Mouse (Mus musculus) kidney, embryonic 14.5 days (tissue): ENCODE measurements around the gene Bloc1s1. TPM values are rescaled to one million over a fixed set of nuclear protein-coding genes. Genes with fewer than 3 reads are reported as not detected.

ENCODE experiments used
- ATAC-seq: fragments of 200-750 bp; cut with Nextera tagmentation; 2 replicates; pipeline ENCODE4 v1.8.0; 2017; ENCODE audit warnings: moderate number of reproducible peaks, mild to moderate bottlenecking, moderate TSS enrichment, moderate library complexity; ENCODE audit not compliant: low FRiP score, low TSS enrichment
- H3K27ac ChIP-seq: fragments of 300-500 bp; sonication (generic); 2 replicates; pipeline ENCODE4 v1.5.1; 2014; ENCODE audit warnings: low read depth, mild to moderate bottlenecking, low read length, moderate library complexity, mixed read lengths
- H3K27me3 ChIP-seq: fragments of 300-500 bp; sonication (generic); 2 replicates; pipeline ENCODE4 v1.6.1; 2014; ENCODE audit warnings: mild to moderate bottlenecking, low read length; ENCODE audit not compliant: control insufficient read depth, insufficient read depth
- H3K36me3 ChIP-seq: fragments of 300-500 bp; sonication (generic); 2 replicates; pipeline ENCODE4 v1.6.1; 2014; ENCODE audit warnings: low read length, mixed read lengths; ENCODE audit not compliant: control insufficient read depth, insufficient read depth
- H3K4me1 ChIP-seq: fragments of 300-500 bp; sonication (generic); 2 replicates; pipeline ENCODE4 v1.6.1; 2014; ENCODE audit warnings: low read length, mixed read lengths; ENCODE audit not compliant: control insufficient read depth, insufficient read depth
- H3K4me2 ChIP-seq: fragments of 300-500 bp; sonication (generic); replicated peaks from 2 replicates; pipeline ENCODE4 v1.6.1; 2014; ENCODE audit warnings: low read depth, mild to moderate bottlenecking, low read length
- H3K4me3 ChIP-seq: fragments of 300-500 bp; sonication (generic); 2 replicates; pipeline ENCODE4 v1.5.1; 2014; ENCODE audit warnings: mild to moderate bottlenecking, low read length
- H3K9ac ChIP-seq: fragments of 300-500 bp; sonication (generic); 2 replicates; pipeline ENCODE4 v1.6.1; 2014; ENCODE audit warnings: low read depth, mild to moderate bottlenecking, low read length, moderate library complexity
- H3K9me3 ChIP-seq: fragments of 300-500 bp; sonication (generic); 2 replicates; pipeline ENCODE4 v1.6.1; 2016; ENCODE audit warnings: low read length; ENCODE audit not compliant: control insufficient read depth
- WGBS: fragments of 180-500 bp; shearing (Covaris S2); extraction: QIAGEN DNeasy Blood & Tissue Kit; methylation state at CpG from one replicate; pipeline ENCODE4 v1.1.7; 2014; 5-methylcytosine and 5-hydroxymethylcytosine counted together
- polyA plus RNA-seq: library from polyadenylated mRNA; unstranded; fragments of >200 nt; fragmentation: Nextera tagmentation; extraction: Ambion mirVana; gene quantifications from 2 replicates; pipeline ENCODE4 v1.2.1, GENCODE M21; 2014

The Bloc1s1 gene
- polyA plus RNA-seq, 1 experiment from 2014 or later = 219 TPM

DNA sequence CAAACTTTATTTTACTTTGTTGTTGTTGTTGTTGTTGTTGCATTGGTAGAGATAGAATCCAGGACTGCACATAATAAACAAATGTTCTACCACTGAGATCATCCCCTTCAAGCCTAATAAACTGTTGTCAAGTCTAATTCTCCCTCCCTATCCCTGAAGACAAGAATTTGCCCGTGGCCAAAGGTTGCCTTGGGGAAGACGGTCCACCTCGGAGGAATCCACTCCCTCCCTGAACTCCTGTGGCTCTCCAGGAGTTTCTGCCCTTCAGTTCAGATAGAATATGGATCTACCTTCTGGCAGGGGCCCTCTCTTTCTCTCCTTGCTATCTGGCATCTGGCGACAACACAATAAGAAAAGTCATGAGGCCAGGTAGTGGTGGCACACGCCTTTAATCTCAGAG lies 19.0 kb downstream of the Bloc1s1 start:
- 72% methylated on average over 5 of the region's 5 CpGs for WGBS
- no peaks in the 10 kb centered on the region for H3K27me3 ChIP-seq
- no peak overlapping the region for H3K4me3 ChIP-seq
- no peak overlapping the region for H3K9ac ChIP-seq
- H3K4me2 ChIP-seq = no peak overlapping the region
- peaks cover 5% of the 10 kb centered on the region; the same call in 1 of the 2 replicates for H3K4me1 ChIP-seq
- no peaks in the 10 kb centered on the region for H3K36me3 ChIP-seq
- no peak for ATAC-seq
- no peak overlapping the region for H3K27ac ChIP-seq
- H3K9me3 ChIP-seq = no peaks in the 10 kb centered on the region

DNA sequence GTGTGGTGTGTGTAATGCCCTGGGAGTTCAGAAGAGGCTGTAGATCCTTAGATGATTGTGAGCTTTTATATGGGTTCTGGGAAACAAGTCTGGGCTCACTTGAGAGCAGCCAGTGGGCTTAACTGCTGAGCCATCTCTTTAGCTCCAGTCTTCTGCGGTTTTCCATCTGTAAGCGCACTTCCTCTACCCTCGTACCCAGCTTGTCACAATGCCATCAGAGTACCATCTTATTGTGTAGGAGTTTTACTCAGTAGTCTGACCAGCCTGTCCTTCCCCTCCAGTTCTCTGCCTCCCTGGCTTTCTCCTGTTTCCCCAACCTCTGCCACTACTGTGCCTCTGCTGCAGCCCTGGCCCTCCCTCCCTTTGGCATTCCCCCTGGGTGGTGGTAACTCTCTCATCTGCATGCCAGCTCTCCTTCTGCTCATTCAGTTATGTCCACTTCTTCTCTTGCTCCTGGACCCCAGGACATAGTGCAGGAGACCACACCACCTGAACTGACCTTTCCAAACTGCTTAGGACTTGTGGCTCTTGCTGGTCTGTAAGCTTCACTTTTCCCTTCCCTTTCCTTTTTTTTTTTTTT lies 21.3 kb downstream of the Bloc1s1 start:
- Histone ChIP-seq H3K9ac (no peak overlapping the region), H3K27me3 (no peaks in the 10 kb centered on the region), H3K4me1 (no peaks in the 10 kb centered on the region), H3K4me3 (no peak overlapping the region), H3K4me2 (no peak overlapping the region), H3K9me3 (no peaks in the 10 kb centered on the region), H3K36me3 (no peaks in the 10 kb centered on the region), H3K27ac (no peak overlapping the region)
- ATAC-seq = no peak
- 76% methylated on average over 3 of the region's 3 CpGs for WGBS

DNA sequence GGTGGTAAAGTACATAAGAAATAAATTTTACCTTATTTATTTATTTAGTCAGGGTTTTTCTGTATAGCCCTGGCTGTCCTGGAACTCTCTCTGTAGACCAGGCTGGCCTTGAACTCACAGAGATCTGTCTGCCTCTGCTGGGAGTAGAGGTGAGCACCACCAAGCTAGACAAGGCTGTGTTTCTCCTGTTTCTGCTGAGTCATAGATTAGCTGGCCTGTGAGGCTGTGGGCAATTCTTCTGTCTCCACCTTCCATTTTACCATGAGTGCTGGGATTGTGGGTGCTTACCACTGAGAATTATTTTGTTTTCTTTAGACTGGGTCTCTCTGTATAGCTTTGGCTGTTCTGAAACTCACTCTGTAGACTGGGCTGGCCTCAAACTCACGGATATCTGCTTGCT lies 22.4 kb downstream of the Bloc1s1 start:
- WGBS = 85% methylated on average over 1 of the region's 1 CpGs
- no peaks in the 10 kb centered on the region for H3K9me3 ChIP-seq
- no peak overlapping the region for H3K4me3 ChIP-seq
- peaks cover 6% of the 10 kb centered on the region for H3K27me3 ChIP-seq
- H3K4me2 ChIP-seq = no peak overlapping the region
- H3K4me1 ChIP-seq = no peaks in the 10 kb centered on the region
- H3K9ac ChIP-seq = no peak overlapping the region
- no peak overlapping the region for H3K27ac ChIP-seq
- no peaks in the 10 kb centered on the region for H3K36me3 ChIP-seq
- no peak for ATAC-seq

DNA sequence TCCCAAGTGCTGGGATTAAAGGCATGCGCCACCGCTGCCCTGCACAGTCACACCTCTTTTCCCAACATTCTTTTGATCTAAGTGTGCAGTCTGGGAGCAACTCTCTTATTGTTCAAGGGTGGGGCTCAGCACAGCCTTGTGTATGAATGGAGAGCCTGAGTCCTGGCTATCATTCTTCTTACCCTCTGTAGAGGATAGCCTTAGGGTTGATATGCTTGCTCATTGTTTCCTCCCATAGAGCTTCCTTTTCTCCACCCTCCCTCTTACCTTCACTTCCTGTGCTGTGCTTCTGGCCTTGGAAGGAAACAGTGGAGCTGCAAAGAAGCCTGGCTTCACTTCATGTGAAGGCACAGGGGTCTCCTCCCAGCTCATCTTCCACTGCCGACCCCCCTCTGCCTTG lies 23.1 kb downstream of the Bloc1s1 start, which contains the start of gene Cd63:
TSS of gene Cd63 (plus strand) at position 292 of the 400 bp plus-strand sequence.
- no peak within 1 kb of the TSS for H3K4me3 ChIP-seq
- H3K4me2 ChIP-seq = no peak within 1 kb of the TSS
- peaks cover 13% of the 10 kb centered on the region for H3K27me3 ChIP-seq
- H3K9ac ChIP-seq = no peak within 1 kb of the TSS
- no peaks in the 10 kb centered on the region for H3K4me1 ChIP-seq
- H3K9me3 ChIP-seq = no peaks in the 10 kb centered on the region
- 92% methylated on average over 3 of the region's 3 CpGs for WGBS
- no peak within 1 kb of the TSS for H3K27ac ChIP-seq
- ATAC-seq = no peak
- no peaks in the 10 kb centered on the region for H3K36me3 ChIP-seq

DNA sequence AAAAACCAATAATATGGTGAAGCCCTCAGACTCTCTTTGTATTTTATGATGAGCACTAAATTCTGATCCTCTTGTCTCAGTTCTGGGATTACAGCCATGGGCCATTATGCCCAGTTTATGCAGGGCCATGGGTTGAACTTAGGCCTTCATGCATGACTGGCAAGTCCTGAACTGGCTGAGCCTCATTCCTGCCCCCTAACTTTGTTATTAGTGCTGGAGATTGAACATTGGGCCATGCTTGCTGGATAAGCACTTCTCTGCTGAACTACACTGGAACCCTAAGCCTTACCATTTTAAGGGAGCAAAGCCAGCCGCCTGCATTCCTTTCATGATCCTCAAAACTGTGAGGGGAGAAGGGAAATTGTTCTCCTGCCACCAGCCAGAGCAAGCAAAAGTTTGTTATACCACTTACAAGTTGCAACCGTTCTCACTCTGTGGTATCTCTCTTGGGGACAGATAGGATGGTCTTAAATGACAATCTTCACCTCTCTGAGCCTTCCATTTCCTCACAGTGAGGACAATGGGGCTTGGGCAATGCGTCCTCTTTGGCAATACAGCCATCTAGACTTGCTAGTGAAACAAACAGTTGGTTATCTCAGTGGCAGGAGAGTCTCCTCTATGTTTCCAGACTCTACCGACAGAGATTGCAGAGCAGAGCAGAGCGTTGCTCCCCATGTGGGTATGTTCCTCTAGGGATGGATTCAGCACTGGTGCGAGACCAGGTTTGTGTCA lies 23.9 kb downstream of the Bloc1s1 start:
- H3K27me3 ChIP-seq = peaks cover 14% of the 10 kb centered on the region
- no peak overlapping the region for H3K9ac ChIP-seq
- no peak overlapping the region for H3K27ac ChIP-seq
- H3K4me1 ChIP-seq = no peaks in the 10 kb centered on the region
- 83% methylated on average over 6 of the region's 6 CpGs for WGBS
- no peaks in the 10 kb centered on the region for H3K9me3 ChIP-seq
- no peaks in the 10 kb centered on the region for H3K36me3 ChIP-seq
- no peak overlapping the region for H3K4me2 ChIP-seq
- no peak overlapping the region for H3K4me3 ChIP-seq
- no peak for ATAC-seq

DNA sequence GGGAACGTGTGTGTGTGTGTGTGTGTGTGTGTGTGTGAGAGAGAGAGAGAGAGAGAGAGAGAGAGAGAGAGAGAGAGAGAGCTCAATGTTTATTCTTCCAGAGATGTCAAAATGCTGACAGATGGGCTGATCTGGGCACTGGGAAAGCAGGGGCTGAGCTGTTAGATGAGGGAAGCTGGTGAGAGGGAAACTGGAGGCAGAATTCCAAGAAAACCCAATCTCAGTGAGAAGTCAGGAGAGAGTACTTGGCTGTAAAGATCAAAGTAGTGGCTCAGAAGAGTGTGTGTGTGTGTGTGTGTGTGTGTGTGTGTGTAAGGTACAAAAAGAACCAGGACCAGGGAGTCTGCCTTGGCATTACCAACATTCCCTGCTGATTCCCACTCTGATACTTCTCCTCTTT lies 26.3 kb downstream of the Bloc1s1 start:
- Histone ChIP-seq H3K9me3 (no peaks in the 10 kb centered on the region), H3K36me3 (no peaks in the 10 kb centered on the region), H3K9ac (no peak overlapping the region), H3K4me3 (no peak overlapping the region), H3K4me1 (0 out of 2 replicates have a peak, but pooled peaks cover 2% of the 10 kb centered on the region), H3K27ac (no peak overlapping the region), H3K4me2 (no peak overlapping the region), H3K27me3 (peaks cover 18% of the 10 kb centered on the region)
- WGBS = 17% methylated on average over 1 of the region's 1 CpGs
- ATAC-seq = no peak

DNA sequence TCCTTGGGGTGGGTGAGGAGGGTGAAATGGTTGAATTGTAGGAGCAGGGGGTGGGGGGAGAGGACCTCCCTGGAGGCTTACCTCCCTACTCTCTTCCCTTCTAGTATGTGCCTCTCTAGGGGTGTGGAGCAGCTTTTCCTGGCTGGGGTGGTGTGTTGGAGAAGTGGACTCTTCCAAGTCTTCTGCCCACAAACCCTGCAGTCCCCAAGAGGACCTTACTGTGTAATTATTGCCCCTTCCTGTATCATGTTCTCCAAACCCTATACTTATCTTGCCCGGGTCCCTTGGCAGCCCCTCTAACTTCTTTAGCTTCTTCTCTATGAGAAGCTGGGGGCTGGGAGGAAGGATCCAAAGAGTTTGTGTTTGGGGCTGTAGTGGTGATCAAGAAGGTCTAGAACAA lies 27.0 kb downstream of the Bloc1s1 start:
- 43% methylated on average over 1 of the region's 1 CpGs for WGBS
- H3K36me3 ChIP-seq = no peaks in the 10 kb centered on the region
- no peak for ATAC-seq
- no peak overlapping the region for H3K4me2 ChIP-seq
- H3K27ac ChIP-seq = no peak overlapping the region
- H3K27me3 ChIP-seq = peaks cover 18% of the 10 kb centered on the region
- no peak overlapping the region for H3K9ac ChIP-seq
- H3K4me3 ChIP-seq = no peak overlapping the region
- H3K9me3 ChIP-seq = no peaks in the 10 kb centered on the region
- H3K4me1 ChIP-seq = 0 out of 2 replicates have a peak, but pooled peaks cover 4% of the 10 kb centered on the region

DNA sequence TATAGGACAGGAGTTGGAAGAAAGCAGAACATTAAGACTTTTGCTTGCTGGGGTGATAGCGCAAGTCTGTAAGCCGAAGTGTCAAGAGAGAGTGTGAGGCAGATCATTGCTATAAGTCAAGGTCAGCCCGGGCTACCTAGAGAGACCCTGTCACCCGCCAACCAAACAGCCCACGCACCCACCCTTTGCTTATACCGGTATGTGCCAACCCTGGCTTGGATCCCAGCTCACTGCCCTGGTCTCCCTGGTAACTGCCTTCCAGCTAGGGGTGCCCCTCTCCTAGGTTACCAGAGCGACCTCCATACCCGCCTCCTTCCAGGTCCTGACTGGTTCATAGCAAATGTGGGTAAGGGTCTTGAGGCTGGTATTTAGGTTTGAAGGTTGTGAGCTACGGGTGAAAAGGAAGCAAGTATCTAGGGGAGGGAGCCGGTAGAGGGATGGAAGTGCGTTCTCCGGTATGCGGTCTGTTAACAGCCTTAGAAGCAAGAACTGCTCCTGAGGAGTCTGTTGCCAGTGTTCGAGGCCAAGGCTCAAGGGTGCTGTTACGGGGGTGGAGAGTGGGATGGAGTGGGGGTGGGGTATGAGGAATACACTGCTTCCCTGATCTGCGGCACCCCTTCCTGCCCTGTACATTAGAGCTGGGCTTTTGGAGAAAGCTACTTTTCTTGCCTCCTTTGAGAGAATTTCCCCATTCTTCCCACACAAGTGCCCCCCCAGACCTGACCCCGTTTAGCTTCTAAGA lies 27.7 kb downstream of the Bloc1s1 start:
- 5% methylated on average over 17 of the region's 17 CpGs for WGBS
- ATAC-seq = no peak
- no peak overlapping the region for H3K27ac ChIP-seq
- peaks cover 18% of the 10 kb centered on the region for H3K27me3 ChIP-seq
- no peaks in the 10 kb centered on the region for H3K9me3 ChIP-seq
- H3K4me2 ChIP-seq = peak overlapping the region; percentile 29
- H3K9ac ChIP-seq = 0 out of 2 replicates have a peak overlapping the region, but pooled peaks have one; percentile 18
- H3K4me1 ChIP-seq = 0 out of 2 replicates have a peak, but pooled peaks cover 4% of the 10 kb centered on the region
- H3K36me3 ChIP-seq = no peaks in the 10 kb centered on the region
- peak overlapping the region; percentile 17; the same call in 1 of the 2 replicates for H3K4me3 ChIP-seq
